Comparison of ENCODE assay signal across 1 mouse cellular context in the genomic region with DNA sequence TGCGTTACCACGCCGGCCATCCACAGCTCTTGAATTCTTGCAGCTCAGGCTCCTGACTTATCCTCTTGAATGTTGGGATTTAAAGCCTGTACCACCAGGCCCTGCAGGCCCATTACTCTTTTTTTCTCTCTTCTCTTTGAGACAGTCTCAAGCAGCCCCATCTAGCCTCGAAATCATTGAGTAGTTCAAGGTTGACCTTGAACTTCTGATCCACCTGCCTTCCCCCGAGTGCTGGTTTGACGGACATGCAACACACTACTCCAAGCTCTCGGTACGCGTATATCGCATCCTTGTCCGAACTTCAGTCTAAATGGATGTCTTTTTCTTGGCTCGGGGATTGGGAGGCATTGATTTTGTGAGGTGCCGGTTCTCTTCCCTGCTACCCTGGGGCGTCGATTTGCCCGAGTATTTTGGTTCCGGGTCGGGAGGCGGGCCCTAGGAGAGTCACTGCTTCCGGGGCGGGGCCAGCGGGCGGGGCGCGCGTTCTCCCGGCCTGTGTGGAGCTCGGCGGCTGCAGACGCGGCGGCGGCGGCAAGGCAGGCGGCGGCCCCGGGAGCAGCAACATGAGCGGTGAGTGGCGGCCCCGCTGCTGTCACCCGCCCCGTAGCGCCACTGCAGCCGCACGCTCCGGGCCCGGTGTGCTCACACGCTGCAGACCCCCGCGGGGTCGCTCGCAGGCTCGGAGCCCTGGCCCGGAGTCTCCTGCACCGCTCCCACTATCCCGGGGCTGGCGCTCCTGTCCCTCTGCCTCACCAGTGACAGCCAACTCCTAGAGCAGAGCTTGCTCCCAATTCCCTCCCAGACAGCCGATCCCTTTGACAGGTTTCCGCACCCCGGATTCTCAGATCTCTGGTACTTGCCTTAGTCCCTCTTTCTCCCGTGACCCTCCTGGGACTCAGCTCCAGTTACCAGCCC.
A peak's percentile ranks its signal among the peaks of the same experiment; 100 is the strongest.
TF ChIP-seq lines count a peak whose summit lies in the region.

A gene (plus strand): TSS at position 500 of the 915 bp plus-strand sequence.

TF ChIP-seq in CH12.LX, 34 proteins besides CTCF, POLR2A, EP300 and RAD21 (continued from another document):
- TF ChIP-seq UBTF (IDR thresholded peaks at IDR 0.05; ENCODE audit: low read depth, low read length) (peak; percentile 75; the same call in 1 of the 2 replicates), MAFK (IDR thresholded peaks at IDR 0.05; ENCODE audit: insufficient replicate concordance, low read length) (no peak), MYC (IDR thresholded peaks at IDR 0.05; ENCODE audit: low read depth, low read length) (no peak), SIN3A (IDR thresholded peaks at IDR 0.05; ENCODE audit: low read length) (peak; percentile 99), GABPA (IDR thresholded peaks at IDR 0.05; ENCODE audit: insufficient replicate concordance, low read depth, low read length) (no peak; the same call in 1 of the 2 replicates), USF1 (IDR thresholded peaks at IDR 0.05; ENCODE audit: low read depth, low read length) (no peak), MEF2A (IDR thresholded peaks at IDR 0.05; ENCODE audit: borderline replicate concordance, low read depth, low read length) (peak; percentile 63; the same call in 1 of the 2 replicates), RCOR1 (conservative IDR thresholded peaks at IDR 0.05; ENCODE audit: low read depth, low read length) (no peak), CHD2 (IDR thresholded peaks at IDR 0.05; ENCODE audit: low read length) (peak; percentile 97), PAX5 (IDR thresholded peaks at IDR 0.05; ENCODE audit: low read length) (no peak), TCF12 (IDR thresholded peaks at IDR 0.05; ENCODE audit: low read depth, low read length) (peak; percentile 83), MAX (IDR thresholded peaks at IDR 0.05; ENCODE audit: low read length) (0 out of 2 replicates have a peak, but pooled peaks have one; percentile 31), JUND (conservative IDR thresholded peaks at IDR 0.05; ENCODE audit: low read depth, low read length) (no peak), IRF4 (IDR thresholded peaks at IDR 0.05; ENCODE audit: low read depth, low read length) (peak; percentile 68; the same call in 1 of the 2 replicates), ZC3H11A (IDR thresholded peaks at IDR 0.05; ENCODE audit: low read depth, low read length) (no peak), MAZ (IDR thresholded peaks at IDR 0.05; ENCODE audit: low read depth, low read length) (peak; percentile 95), ETS1 (conservative IDR thresholded peaks at IDR 0.05; ENCODE audit: low read depth, low read length) (no peak), NELFE (IDR thresholded peaks at IDR 0.05; ENCODE audit: low read depth, low read length) (peak; percentile 82), HCFC1 (IDR thresholded peaks at IDR 0.05; ENCODE audit: low read depth, low read length) (peak; percentile 93), ZNF384 (IDR thresholded peaks at IDR 0.05; ENCODE audit: low read depth, low read length) (no peak), TBP (conservative IDR thresholded peaks at IDR 0.05; ENCODE audit: low read depth, low read length) (0 out of 2 replicates have a peak, but pooled peaks have one; percentile 56), ELF1 (IDR thresholded peaks at IDR 0.05; ENCODE audit: low read depth, low read length) (peak; percentile 90), MXI1 (IDR thresholded peaks at IDR 0.05; ENCODE audit: low read depth, low read length) (peak; percentile 91), JUN (IDR thresholded peaks at IDR 0.05; ENCODE audit: insufficient read depth, low read depth, low read length) (no peak), E2F4 (IDR thresholded peaks at IDR 0.05; ENCODE audit: insufficient replicate concordance, low read depth, low read length) (no peak), ZKSCAN1 (IDR thresholded peaks at IDR 0.05; ENCODE audit: borderline replicate concordance, low read depth, low read length) (no peak), USF2 (conservative IDR thresholded peaks at IDR 0.05; ENCODE audit: low read depth, low read length) (no peak), CHD1 (IDR thresholded peaks at IDR 0.05; ENCODE audit: low read depth, low read length) (no peak), SMC3 (IDR thresholded peaks at IDR 0.05; ENCODE audit: low read depth, low read length) (no peak), BHLHE40 (IDR thresholded peaks at IDR 0.05; ENCODE audit: low read depth, low read length) (0 out of 2 replicates have a peak, but pooled peaks have one; percentile 15), POLR2AphosphoS2 (IDR thresholded peaks at IDR 0.05; ENCODE audit: low read depth, low read length) (peak; percentile 82; the same call in 1 of the 2 replicates), ZMIZ1 (IDR thresholded peaks at IDR 0.05; ENCODE audit: low read depth, low read length) (0 out of 2 replicates have a peak, but pooled peaks have one; percentile 31), NRF1 (IDR thresholded peaks at IDR 0.05; ENCODE audit: low read depth, low read length) (peak; percentile 51)
